ENCODE assay signal across 9 mouse cellular contexts in the genomic region with DNA sequence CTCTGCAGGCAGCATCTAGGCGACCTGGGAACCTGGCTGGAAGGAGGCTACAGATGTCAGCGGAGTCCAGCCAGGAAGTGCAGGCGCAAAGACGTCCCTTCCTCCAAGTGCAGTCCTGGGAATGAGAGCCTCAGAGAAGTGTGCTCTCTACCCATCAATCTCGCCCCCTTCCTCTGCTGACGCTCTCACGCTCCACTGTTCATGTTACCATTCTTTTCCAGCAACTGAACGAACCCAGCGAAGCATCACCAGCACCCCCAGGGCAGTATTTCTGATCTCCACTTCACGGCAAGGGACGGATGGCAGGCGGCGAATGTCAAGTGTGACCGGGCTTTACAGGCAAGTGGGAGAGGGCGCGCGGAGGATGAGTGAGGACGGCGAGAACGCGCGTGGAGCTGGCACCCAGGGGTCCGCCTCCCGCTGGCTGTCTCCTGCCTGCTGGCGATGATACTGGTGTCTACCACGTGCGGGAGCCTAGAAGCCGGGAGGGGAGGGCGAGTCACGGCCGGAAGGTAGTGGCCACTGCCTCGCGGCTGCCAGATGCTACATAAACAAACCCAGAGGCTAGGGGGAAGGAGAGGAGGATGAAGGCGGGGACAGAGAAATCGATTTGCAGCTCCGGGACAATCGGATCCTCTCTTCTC. TPM values are rescaled to one million over a fixed set of nuclear protein-coding genes. Genes with fewer than 3 reads are reported as not detected.
DNase-seq lines count a peak whose midpoint lies in the region; ATAC-seq lines count a peak whose summit lies in the region.
"Had no signal": no experiment of that assay in that cellular context is flagged by ENCODE, and none has a peak within 500 bp of the region (broad histone marks: within the 10 kb centered on the region; RNA-seq: fewer than 3 reads in every experiment).

Galntl6 (minus strand) TSS at position 445 of the 644 bp plus-strand sequence.

- H3K27ac ChIP-seq in forebrain, embryonic 11.5 days (ENCODE audit: low read depth, low read length): no peak within 1 kb of the TSS
- H3K27ac ChIP-seq in liver, embryonic 16.5 days (ENCODE audit: low read length): no peak within 1 kb of the TSS
- H3K27ac ChIP-seq in stomach, embryonic 14.5 days (ENCODE audit: low read length): no peak within 1 kb of the TSS

- peaks cover 5% of the 10 kb centered on the region; the same call in 1 of the 2 replicates for H3K27me3 ChIP-seq in forebrain, embryonic 11.5 days (ENCODE audit: control insufficient read depth, insufficient read depth, low read length)
- H3K27me3 ChIP-seq in liver, embryonic 16.5 days (ENCODE audit: control insufficient read depth, insufficient read depth, low read depth, low read length): peaks cover 17% of the 10 kb centered on the region
- H3K27me3 ChIP-seq in stomach, embryonic 14.5 days (ENCODE audit: control insufficient read depth, insufficient read depth, low read length): no peaks in the 10 kb centered on the region

- H3K36me3 ChIP-seq in forebrain, embryonic 11.5 days (ENCODE audit: control insufficient read depth, insufficient read depth, low read length): no peaks in the 10 kb centered on the region
- H3K36me3 ChIP-seq in liver, embryonic 16.5 days (ENCODE audit: control insufficient read depth, insufficient read depth): no peaks in the 10 kb centered on the region
- H3K36me3 ChIP-seq in stomach, embryonic 14.5 days (ENCODE audit: control insufficient read depth, insufficient read depth, low read length): no peaks in the 10 kb centered on the region

- peak; percentile 73 for ATAC-seq in forebrain, embryonic 11.5 days (replicated peaks; ENCODE audit: low FRiP score)
- ATAC-seq in liver, embryonic 16.5 days (ENCODE audit: low read depth): no peak
- peak; percentile 66 for ATAC-seq in stomach, embryonic 14.5 days (ENCODE audit: insufficient number of reproducible peaks, insufficient read depth, low FRiP score, low read depth)
- ATAC-seq in inflammation-experienced regulatory T-cells, adult 6 months: no peak

- peak; percentile 6 for DNase-seq in gastrocnemius, postnatal 14 days
- DNase-seq in gastrocnemius, postnatal 25 days: no peak
- peak; percentile 46 for DNase-seq in Muller cell, postnatal 12 days (ENCODE audit: inconsistent ontology term)
- peak; percentile 69 for DNase-seq in forebrain, embryonic 11.5 days (ENCODE audit: low spot score)
- DNase-seq in kidney, postnatal 4 days: peak; percentile 27 to 33

- H3K9ac ChIP-seq in forebrain, embryonic 11.5 days (ENCODE audit: low read length): peak within 1 kb of the TSS; percentile 56
- no peak within 1 kb of the TSS for H3K9ac ChIP-seq in liver, embryonic 16.5 days (ENCODE audit: low read depth, low read length)
- 0 out of 2 replicates have a peak within 1 kb of the TSS, but pooled peaks have one; percentile 0 for H3K9ac ChIP-seq in stomach, embryonic 14.5 days (replicated peaks; ENCODE audit: low read depth, low read length)

- WGBS in forebrain, embryonic 11.5 days: under 1% methylated on average over 37 of the region's 37 CpGs
- 2% methylated on average over 32 of the region's 37 CpGs for WGBS in liver, embryonic 16.5 days (ENCODE audit: insufficient replicate concordance)
- WGBS in stomach, embryonic 14.5 days: under 1% methylated on average over 37 of the region's 37 CpGs

- 0 out of 2 replicates have a peak, but pooled peaks cover 2% of the 10 kb centered on the region for H3K4me1 ChIP-seq in forebrain, embryonic 11.5 days (replicated peaks; ENCODE audit: control insufficient read depth, insufficient read depth, low read length)
- H3K4me1 ChIP-seq in liver, embryonic 16.5 days (ENCODE audit: control insufficient read depth, low read depth, low read length): no peaks in the 10 kb centered on the region
- peaks cover 10% of the 10 kb centered on the region; the same call in 1 of the 2 replicates for H3K4me1 ChIP-seq in stomach, embryonic 14.5 days (ENCODE audit: control insufficient read depth, insufficient read depth, low read length)

- no peaks in the 10 kb centered on the region for H3K9me3 ChIP-seq in forebrain, embryonic 11.5 days (ENCODE audit: control insufficient read depth, low read length)
- no peaks in the 10 kb centered on the region for H3K9me3 ChIP-seq in liver, embryonic 16.5 days (replicated peaks; ENCODE audit: control insufficient read depth, low read length)
- H3K9me3 ChIP-seq in stomach, embryonic 14.5 days (ENCODE audit: control insufficient read depth, low read depth, low read length): no peaks in the 10 kb centered on the region

- H3K4me3 ChIP-seq in forebrain, embryonic 11.5 days (ENCODE audit: low read depth, low read length): peak within 1 kb of the TSS; percentile 57
- peak within 1 kb of the TSS; percentile 28 for H3K4me3 ChIP-seq in liver, embryonic 16.5 days (ENCODE audit: low read depth, low read length)
- H3K4me3 ChIP-seq in stomach, embryonic 14.5 days (ENCODE audit: low read depth, low read length): peak within 1 kb of the TSS; percentile 59

- intact Hi-C loops in gastrocnemius, postnatal 14 days (cut with DNase I; ENCODE audit: low total_unique reads): no loop called here

- peak within 1 kb of the TSS; percentile 95 for H3K4me2 ChIP-seq in forebrain, embryonic 11.5 days (ENCODE audit: low read depth, low read length, severe bottlenecking)
- peak within 1 kb of the TSS; percentile 46 for H3K4me2 ChIP-seq in liver, embryonic 16.5 days (ENCODE audit: low read depth, low read length)
- H3K4me2 ChIP-seq in stomach, embryonic 14.5 days (replicated peaks; ENCODE audit: low read depth, low read length): peak within 1 kb of the TSS; percentile 89

RNA-seq across cellular contexts. Expression of gene Galntl6, which starts in this region (rescaled TPM):
- total RNA-seq in gastrocnemius, postnatal 14 days (2021): under 1 TPM in 1 of 2 experiments, not detected in 1; 0.11 TPM
- not detected for total RNA-seq in gastrocnemius, postnatal 25 days (2021)
- 0.91 and 0.97 TPM in 2 replicates for polyA plus RNA-seq in forebrain, embryonic 11.5 days (2014; fragmentation: Nextera tagmentation; extraction: Ambion mirVana)
- not detected in 2 replicates for polyA plus RNA-seq in liver, embryonic 16.5 days (2015; fragmentation: Nextera tagmentation; extraction: Ambion mirVana)
- polyA plus RNA-seq in stomach, embryonic 14.5 days (2014; fragmentation: Nextera tagmentation; extraction: Ambion mirVana): 1.2 and 1.6 TPM in 2 replicates
- polyA plus RNA-seq in inflammation-experienced regulatory T-cells, adult 6 months (2017; shearing (Covaris generic)): under 1 TPM in 1 of 3 experiments, not detected in 2; 0.05 TPM
- polyA plus RNA-seq: gonadal fat pad, adult 2 months had no signal

Comparison
In these comparisons a context has a peak if more than half of its experiments do, and no peak if none do; other contexts are left out.
1. Peak in DNase-seq in gastrocnemius, postnatal 14 days; RNA of the gene not detected or under 1 TPM.
2. Peak in DNase-seq, ATAC-seq, H3K4me3 ChIP-seq, H3K9ac ChIP-seq and H3K4me2 ChIP-seq in forebrain, embryonic 11.5 days; RNA of the gene not detected or under 1 TPM.